Mouse (Mus musculus) thymus, adult 2 months (tissue): ENCODE data around the gene Palm. TPM values are rescaled to one million over a fixed set of nuclear protein-coding genes. Genes with fewer than 3 reads are reported as not detected.

Source experiments
- DNase-seq: peaks from one replicate; pipeline ENCODE4 v3.0.0; 2021
- H3K27ac ChIP-seq: fragments of 200-500 bp; 2 replicates; pipeline ENCODE4 v1.5.1; 2012; ENCODE audit warnings: low read length, control low read depth; ENCODE audit not compliant: control insufficient read depth, insufficient read depth
- H3K27me3 ChIP-seq: fragments of 200-500 bp; 2 replicates; pipeline ENCODE4 v1.6.1; 2012; ENCODE audit warnings: mild to moderate bottlenecking, low read length, moderate library complexity, mixed read lengths; ENCODE audit not compliant: control insufficient read depth, insufficient read depth
- H3K36me3 ChIP-seq: fragments of 200-500 bp; 2 replicates; pipeline ENCODE4 v1.6.1; 2012; ENCODE audit warnings: mild to moderate bottlenecking, low read length, moderate library complexity; ENCODE audit not compliant: control insufficient read depth, insufficient read depth
- H3K4me1 ChIP-seq: fragments of 200-500 bp; replicated peaks from 2 replicates; pipeline ENCODE4 v1.6.1; 2012; ENCODE audit warnings: low read length; ENCODE audit not compliant: control insufficient read depth, insufficient read depth
- H3K4me3 ChIP-seq: fragments of 200-500 bp; 2 replicates; pipeline ENCODE4 v1.5.1; 2012; ENCODE audit warnings: mild to moderate bottlenecking, low read length, control low read depth, moderate library complexity; ENCODE audit not compliant: control insufficient read depth, insufficient read depth
- CTCF ChIP-seq: fragments of 200-500 bp; IDR thresholded peaks from 2 replicates; pipeline ENCODE4 v1.5.1; 2012; ENCODE audit warnings: mild to moderate bottlenecking, control low read depth, low read length, moderate library complexity, borderline replicate concordance; ENCODE audit not compliant: control insufficient read depth, poor library complexity, insufficient read depth; ENCODE audit errors: extremely low read depth
- POLR2A ChIP-seq: fragments of 200-500 bp; IDR thresholded peaks from 2 replicates; pipeline ENCODE4 v1.6.1; 2012; ENCODE audit warnings: mild to moderate bottlenecking, low read length, control low read depth, moderate library complexity; ENCODE audit not compliant: control insufficient read depth, poor library complexity, insufficient read depth; ENCODE audit errors: extremely low read depth
- WGBS: fragments of 180-500 bp; shearing (Covaris S2); methylation state at CpG from one replicate; pipeline ENCODE4 v1.1.7; 2018; 5-methylcytosine and 5-hydroxymethylcytosine counted together
- polyA plus RNA-seq: library from polyadenylated mRNA; depleted of rRNA; stranded (reverse); fragments of >200 nt; gene quantifications from 2 replicates; pipeline ENCODE4 v1.2.3, GENCODE M21; 2012

The Palm gene
- polyA plus RNA-seq, 1 experiment: 63.7 TPM

- TF ChIP-seq POLR2A: no peak
- no peak for TF ChIP-seq CTCF
- peak overlapping the region; percentile 57 for H3K4me3 ChIP-seq
- H3K27me3 ChIP-seq: no peaks in the 10 kb centered on the region
- H3K27ac ChIP-seq: peak overlapping the region; percentile 94
- DNase-seq: peak; percentile 64
- peaks cover 68% of the 10 kb centered on the region for H3K4me1 ChIP-seq
- 2% methylated on average over 15 of the region's 15 CpGs for WGBS
- H3K36me3 ChIP-seq: peaks cover 10% of the 10 kb centered on the region
These were observed 60.0 kb downstream of the Palm start for GRCm38 (mm10) chr10:79853392-79853791.

GRCm38 (mm10) chr10:79853860-79854795 is 60.8 kb downstream of the Palm start, which contains the start of gene Ptbp1:
Gene Ptbp1 (plus strand): TSS chr10:79854427.
- H3K27me3 ChIP-seq: no peaks in the 10 kb centered on the region
- H3K36me3 ChIP-seq: peaks cover 17% of the 10 kb centered on the region
- peak within 1 kb of the TSS; percentile 95 for H3K27ac ChIP-seq
- TF ChIP-seq POLR2A (peak; percentile 76), CTCF (peak; percentile 63; the same call in 1 of the 2 replicates)
- WGBS: under 1% methylated on average over 75 of the region's 75 CpGs
- H3K4me1 ChIP-seq: peaks cover 72% of the 10 kb centered on the region
- H3K4me3 ChIP-seq: peak within 1 kb of the TSS; percentile 90
- DNase-seq: peak; percentile 99

GRCm38 (mm10) chr10:79854801-79855541 is 61.6 kb downstream of the Palm start:
- Histone ChIP-seq H3K36me3 (peaks cover 25% of the 10 kb centered on the region), H3K27ac (peak overlapping the region; percentile 95), H3K4me1 (peaks cover 67% of the 10 kb centered on the region), H3K4me3 (peak overlapping the region; percentile 90), H3K27me3 (no peaks in the 10 kb centered on the region)
- TF ChIP-seq CTCF (no peak), POLR2A (peak; percentile 34)
- under 1% methylated on average over 83 of the region's 83 CpGs for WGBS
- DNase-seq: peak; percentile 82

- Histone ChIP-seq H3K4me3 (peak overlapping the region; percentile 90), H3K36me3 (peaks cover 32% of the 10 kb centered on the region), H3K4me1 (peaks cover 60% of the 10 kb centered on the region), H3K27ac (peak overlapping the region; percentile 95), H3K27me3 (no peaks in the 10 kb centered on the region)
- under 1% methylated on average over 10 of the region's 10 CpGs for WGBS
- TF ChIP-seq POLR2A (no peak), CTCF (no peak)
- DNase-seq: peak; percentile 34
These were observed 62.3 kb downstream of the Palm start for GRCm38 (mm10) chr10:79855558-79856184.

GRCm38 (mm10) chr10:79856280-79856679 is 62.9 kb downstream of the Palm start:
- no peak for TF ChIP-seq CTCF
- peak overlapping the region; percentile 90 for H3K4me3 ChIP-seq
- WGBS: 17% methylated on average over 6 of the region's 6 CpGs
- peaks cover 54% of the 10 kb centered on the region for H3K4me1 ChIP-seq
- no peak overlapping the region for H3K27ac ChIP-seq
- no peak for DNase-seq
- H3K36me3 ChIP-seq: peaks cover 38% of the 10 kb centered on the region
- H3K27me3 ChIP-seq: no peaks in the 10 kb centered on the region
